Mouse (Mus musculus) midbrain, postnatal 0 days (tissue): ENCODE measurements around the gene Grhl1. TPM values are rescaled to one million over a fixed set of nuclear protein-coding genes. Genes with fewer than 3 reads are reported as not detected.
"Not testable (repeated sequence)": the region's sequence is repeated elsewhere in the genome, so short reads cannot be mapped to it uniquely, and the experiment has no call there.

Experiments used
- ATAC-seq: fragments of 200-750 bp; cut with Nextera tagmentation; 2 replicates; pipeline ENCODE4 v1.8.0; 2017; ENCODE audit warnings: moderate number of reproducible peaks, mild to moderate bottlenecking, moderate TSS enrichment, moderate library complexity; ENCODE audit not compliant: low FRiP score
- DNase-seq: peaks from one replicate; pipeline ENCODE4 v3.0.0-alpha.2; 2015; ENCODE audit warnings: low spot score
- H3K27ac ChIP-seq: fragments of 300-500 bp; sonication (generic); 2 replicates; pipeline ENCODE4 v1.5.1; 2014; ENCODE audit warnings: low read depth, mild to moderate bottlenecking, low read length, mixed read lengths
- H3K27me3 ChIP-seq: fragments of 300-500 bp; sonication (generic); 2 replicates; pipeline ENCODE4 v1.6.1; 2014; ENCODE audit warnings: low read length, control low read depth, mixed read lengths; ENCODE audit not compliant: insufficient read depth
- H3K36me3 ChIP-seq: fragments of 300-500 bp; sonication (generic); 2 replicates; pipeline ENCODE4 v1.6.1; 2014; ENCODE audit warnings: low read length, control low read depth, mixed read lengths; ENCODE audit not compliant: insufficient read depth
- H3K4me1 ChIP-seq: fragments of 300-500 bp; sonication (generic); 2 replicates; pipeline ENCODE4 v1.6.1; 2014; ENCODE audit warnings: mild to moderate bottlenecking, control low read depth, antibody characterized with exemption, low read length, mixed read lengths; ENCODE audit not compliant: insufficient read depth
- H3K4me2 ChIP-seq: fragments of 300-500 bp; sonication (generic); 2 replicates; pipeline ENCODE4 v1.6.1; 2014; ENCODE audit warnings: low read depth, mild to moderate bottlenecking, low read length, mixed read lengths; ENCODE audit not compliant: poor library complexity, severe bottlenecking
- H3K4me3 ChIP-seq: fragments of 300-500 bp; sonication (generic); 2 replicates; pipeline ENCODE4 v1.5.1; 2014; ENCODE audit warnings: low read depth, mild to moderate bottlenecking, low read length, moderate library complexity
- H3K9ac ChIP-seq: fragments of 300-500 bp; sonication (generic); replicated peaks from 2 replicates; pipeline ENCODE4 v1.6.1; 2014; ENCODE audit warnings: mild to moderate bottlenecking, low read length, moderate library complexity, mixed read lengths; ENCODE audit not compliant: poor library complexity, severe bottlenecking
- H3K9me3 ChIP-seq: fragments of 300-500 bp; sonication (generic); 2 replicates; pipeline ENCODE4 v1.6.1; 2016; ENCODE audit warnings: low read length, control low read depth
- CTCF ChIP-seq: IDR thresholded peaks from 2 replicates; pipeline ENCODE4 v1.5.1; 2016; ENCODE audit warnings: antibody characterized with exemption, mild to moderate bottlenecking
- WGBS: fragments of 180-500 bp; shearing (Covaris S2); extraction: QIAGEN DNeasy Blood & Tissue Kit; methylation state at CpG from one replicate; pipeline ENCODE4 v1.1.7; 2014; 5-methylcytosine and 5-hydroxymethylcytosine counted together
- polyA plus RNA-seq: library from polyadenylated mRNA; unstranded; fragments of >200 nt; fragmentation: Nextera tagmentation; extraction: Ambion mirVana; gene quantifications from 2 replicates; pipeline ENCODE4 v1.2.1, GENCODE M21; 2015
- total RNA-seq: library from RNA; depleted of rRNA; stranded (reverse); fragments of >200 nt; gene quantifications from 2 replicates; pipeline ENCODE4 v1.2.3, GENCODE M21; 2014

Gene Grhl1
- total and polyA plus RNA-seq, 2 experiments from 2014 or later, result 1.8 to 3.5 TPM

GRCm38 (mm10) chr12:24634648-24635047 lies 62.6 kb downstream of the Grhl1 start:
- WGBS, result 82% methylated on average over 3 of the region's 3 CpGs
- TF ChIP-seq CTCF, result no peak
- Histone ChIP-seq H3K4me2 (no peak overlapping the region), H3K27me3 (no peaks in the 10 kb centered on the region), H3K9me3 (no peaks in the 10 kb centered on the region), H3K27ac (no peak overlapping the region), H3K36me3 (no peaks in the 10 kb centered on the region), H3K9ac (no peak overlapping the region), H3K4me1 (no peaks in the 10 kb centered on the region), H3K4me3 (no peak overlapping the region)
- no peak for DNase-seq
- ATAC-seq, result no peak

GRCm38 (mm10) chr12:24638787-24639186 lies 66.7 kb downstream of the Grhl1 start:
- not testable (repeated sequence) for H3K9me3 ChIP-seq, H3K27me3 ChIP-seq, ATAC-seq, H3K4me2 ChIP-seq, H3K9ac ChIP-seq, H3K4me1 ChIP-seq, DNase-seq, H3K27ac ChIP-seq, H3K36me3 ChIP-seq, H3K4me3 ChIP-seq
- WGBS, result 97% methylated on average over 10 of the region's 10 CpGs

- Histone ChIP-seq H3K4me2 (no peak overlapping the region), H3K27me3 (no peaks in the 10 kb centered on the region), H3K4me1 (peaks cover 5% of the 10 kb centered on the region; the same call in 1 of the 2 replicates), H3K9me3 (no peaks in the 10 kb centered on the region), H3K4me3 (no peak overlapping the region), H3K36me3 (no peaks in the 10 kb centered on the region), H3K9ac (no peak overlapping the region), H3K27ac (peak overlapping the region; percentile 51)
- ATAC-seq, result peak; percentile 92
- no peak for TF ChIP-seq CTCF
- DNase-seq, result peak; percentile 94
- WGBS, result 61% methylated on average over 4 of the region's 4 CpGs
These were observed 70.3 kb downstream of the Grhl1 start for GRCm38 (mm10) chr12:24642370-24642802.

- H3K9ac ChIP-seq, result no peak overlapping the region
- no peak overlapping the region for H3K4me2 ChIP-seq
- no peak overlapping the region for H3K27ac ChIP-seq
- WGBS, result 24% methylated on average over 1 of the region's 1 CpGs
- ATAC-seq (no peak), DNase-seq (no peak)
- no peaks in the 10 kb centered on the region for H3K9me3 ChIP-seq
- H3K36me3 ChIP-seq, result no peaks in the 10 kb centered on the region
- TF ChIP-seq CTCF, result no peak
- H3K4me3 ChIP-seq, result no peak overlapping the region
- peaks cover 5% of the 10 kb centered on the region; the same call in 1 of the 2 replicates for H3K4me1 ChIP-seq
- no peaks in the 10 kb centered on the region for H3K27me3 ChIP-seq
These were observed 72.1 kb downstream of the Grhl1 start for GRCm38 (mm10) chr12:24644125-24644571.

- TF ChIP-seq CTCF, result no peak
- no peak overlapping the region for H3K4me2 ChIP-seq
- no peaks in the 10 kb centered on the region for H3K27me3 ChIP-seq
- DNase-seq, result no peak
- H3K9me3 ChIP-seq, result no peaks in the 10 kb centered on the region
- H3K36me3 ChIP-seq, result no peaks in the 10 kb centered on the region
- peaks cover 5% of the 10 kb centered on the region; the same call in 1 of the 2 replicates for H3K4me1 ChIP-seq
- WGBS, result 82% methylated on average over 6 of the region's 6 CpGs
- H3K9ac ChIP-seq, result no peak overlapping the region
- no peak overlapping the region for H3K4me3 ChIP-seq
- H3K27ac ChIP-seq, result no peak overlapping the region
- ATAC-seq, result no peak
These were observed 73.8 kb downstream of the Grhl1 start for GRCm38 (mm10) chr12:24645901-24646300.

- 64% methylated on average over 1 of the region's 1 CpGs for WGBS
- Histone ChIP-seq H3K27ac (no peak overlapping the region), H3K4me1 (peaks cover 5% of the 10 kb centered on the region), H3K9me3 (no peaks in the 10 kb centered on the region), H3K4me3 (no peak overlapping the region), H3K36me3 (no peaks in the 10 kb centered on the region), H3K4me2 (no peak overlapping the region), H3K27me3 (no peaks in the 10 kb centered on the region), H3K9ac (no peak overlapping the region)
- ATAC-seq (no peak), DNase-seq (no peak)
- no peak for TF ChIP-seq CTCF
These were observed 76.0 kb downstream of the Grhl1 start for GRCm38 (mm10) chr12:24648094-24648493.
